Mouse (Mus musculus) layer of hippocampus, adult 2 months (tissue): Measurements from ENCODE around the gene Slc25a44. TPM values are rescaled to one million over a fixed set of nuclear protein-coding genes. Genes with fewer than 3 reads are reported as not detected.
"Not testable (repeated sequence)": the region's sequence is repeated elsewhere in the genome, so short reads cannot be mapped to it uniquely, and the experiment has no call there.

Experiments
- DNase-seq, 2 experiments: peaks; one replicate each; pipeline ENCODE4 v3.0.0; 2022; ENCODE audit warnings: low spot score in 2 of 2
- H3K27ac ChIP-seq: fragments of 200-600 bp; 2 replicates; pipeline ENCODE4 v1.8.1; 2022
- H3K4me3 ChIP-seq: fragments of 200-600 bp; 2 replicates; pipeline ENCODE4 v1.8.1; 2022; ENCODE audit warnings: mild to moderate bottlenecking
- CTCF ChIP-seq: fragments of 200-600 bp; conservative IDR thresholded peaks from 2 replicates; pipeline ENCODE4 v1.8.1; 2022; ENCODE audit warnings: antibody characterized with exemption, mild to moderate bottlenecking, moderate library complexity
- total RNA-seq, 2 experiments: library from RNA; stranded (reverse); gene quantifications; 2 replicates each; pipeline ENCODE4 v1.2.3; 2021

The Slc25a44 gene
- total RNA-seq, 2 experiments from 2014 or later = 69.5 to 71.8 TPM

DNA sequence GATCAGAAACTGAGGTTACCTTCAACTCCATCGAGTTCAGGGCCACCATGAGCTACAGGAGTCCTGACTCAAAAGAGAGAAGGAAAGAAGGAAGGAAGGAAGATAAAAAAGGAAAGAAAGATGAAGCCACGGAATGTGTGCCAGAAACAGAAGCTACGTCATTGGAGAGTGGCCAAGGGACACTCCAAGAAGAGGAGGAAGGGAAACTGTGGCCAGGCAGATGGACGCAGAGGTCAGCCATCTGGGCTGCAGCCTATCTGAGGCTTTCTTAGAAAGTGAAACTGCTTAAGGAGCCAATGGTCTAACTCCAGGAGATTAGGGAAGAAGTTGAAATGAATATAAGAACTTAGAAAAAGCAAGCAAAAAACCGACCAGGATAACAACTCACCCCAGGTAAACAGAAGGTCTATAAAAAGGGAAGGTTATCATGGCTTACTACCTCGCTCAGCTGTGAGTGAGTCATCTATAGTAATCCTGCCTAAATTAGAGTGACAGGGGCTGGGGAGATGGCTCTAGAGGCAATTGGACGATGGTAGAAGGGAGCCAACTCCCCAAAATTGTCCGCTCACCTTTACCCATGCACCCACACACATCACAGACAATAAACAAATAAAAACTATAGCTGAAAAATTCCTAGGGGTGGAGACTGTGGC, 21.7 kb upstream of the Slc25a44 start:
- Histone ChIP-seq H3K4me3 (no peak overlapping the region), H3K27ac (no peak overlapping the region)
- TF ChIP-seq CTCF = no peak
- DNase-seq = no peak

DNA sequence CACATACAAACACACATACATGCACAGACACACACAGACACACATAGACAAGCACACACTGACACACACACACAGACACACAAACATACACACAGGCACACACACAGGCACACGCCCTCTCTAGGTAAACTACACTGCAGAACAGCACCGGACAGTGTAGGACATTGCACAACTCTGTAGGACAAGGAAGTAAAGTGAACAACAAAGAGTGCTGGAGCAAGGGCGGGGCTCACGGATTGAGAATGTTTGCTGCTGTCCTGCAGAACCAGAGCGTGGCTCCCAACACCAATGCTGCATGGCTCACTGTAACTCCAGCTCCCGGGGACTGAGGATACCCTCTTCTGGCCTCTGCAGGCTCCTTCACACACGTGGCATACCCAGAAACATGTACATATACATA, 17.9 kb upstream of the Slc25a44 start:
- DNase-seq = no peak
- no peak overlapping the region for H3K27ac ChIP-seq
- H3K4me3 ChIP-seq = no peak overlapping the region
- no peak for TF ChIP-seq CTCF

DNA sequence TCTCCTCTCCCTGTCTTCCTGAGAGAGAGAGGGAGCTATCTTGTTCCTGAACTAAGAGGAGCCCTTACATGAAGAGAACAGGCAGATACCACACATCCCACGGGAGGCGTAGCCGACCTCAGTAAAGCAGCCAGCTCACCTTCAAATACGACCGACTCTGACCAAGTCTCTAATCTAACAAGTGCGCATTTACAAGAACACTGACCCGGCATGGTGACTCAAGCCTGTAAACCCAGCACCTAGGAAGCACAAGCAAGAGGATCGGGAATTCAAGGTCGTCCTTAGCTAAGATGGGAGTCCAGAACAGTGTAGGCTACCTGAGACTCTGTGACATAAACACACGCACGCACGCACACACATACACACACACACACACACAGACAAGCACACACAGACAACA, 17.5 kb upstream of the Slc25a44 start:
- no peak overlapping the region for H3K4me3 ChIP-seq
- no peak for DNase-seq
- no peak for TF ChIP-seq CTCF
- H3K27ac ChIP-seq = no peak overlapping the region

DNA sequence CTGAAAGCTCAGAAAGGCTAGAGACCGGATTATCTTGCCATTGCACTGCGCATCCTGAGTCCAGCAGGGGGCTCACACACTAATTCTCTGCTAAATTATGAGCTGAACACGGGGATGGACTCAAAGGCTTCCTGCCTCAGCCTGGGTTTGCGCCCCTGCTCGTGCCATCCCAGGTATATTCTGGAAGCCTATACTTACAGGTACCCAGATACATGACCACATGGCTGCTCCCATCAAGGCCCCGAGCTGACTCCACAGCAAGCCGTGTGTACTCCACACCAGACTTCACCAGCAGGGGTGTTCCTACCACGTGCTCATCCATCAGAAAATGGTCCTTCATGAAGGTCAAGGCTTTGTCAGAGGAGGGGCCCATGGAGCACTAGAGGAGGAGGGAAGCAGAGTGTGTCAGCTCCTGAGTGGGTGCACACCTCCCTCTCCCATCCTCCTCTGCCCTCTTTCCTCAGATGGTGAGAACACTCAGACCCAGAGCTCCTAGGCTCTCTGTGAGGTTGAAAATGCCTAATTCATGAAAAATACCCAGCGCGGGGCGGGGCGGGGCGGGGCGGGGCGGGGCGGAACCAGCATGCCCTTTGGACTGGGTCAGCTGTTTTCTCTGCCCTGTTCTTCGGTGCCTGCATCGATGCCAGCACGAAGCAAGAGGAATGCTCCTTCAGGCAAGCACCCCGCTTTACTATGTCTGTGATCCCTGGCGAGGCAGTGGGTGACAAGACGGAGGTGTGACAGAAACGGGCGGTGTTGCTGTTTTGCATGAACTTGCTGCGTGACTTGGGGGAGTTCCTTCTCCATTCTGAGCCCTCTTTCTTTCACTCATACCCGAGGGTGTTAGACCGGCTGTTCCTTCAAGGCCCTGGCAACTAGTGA, 15.8 kb upstream of the Slc25a44 start:
- peak; percentile 80 for TF ChIP-seq CTCF
- 0 out of 2 replicates have a peak overlapping the region, but pooled peaks have one; percentile 36 for H3K27ac ChIP-seq
- no peak overlapping the region; the same call in 1 of the 2 replicates for H3K4me3 ChIP-seq
- DNase-seq = peak in 1 of 2 experiments; percentile 47

DNA sequence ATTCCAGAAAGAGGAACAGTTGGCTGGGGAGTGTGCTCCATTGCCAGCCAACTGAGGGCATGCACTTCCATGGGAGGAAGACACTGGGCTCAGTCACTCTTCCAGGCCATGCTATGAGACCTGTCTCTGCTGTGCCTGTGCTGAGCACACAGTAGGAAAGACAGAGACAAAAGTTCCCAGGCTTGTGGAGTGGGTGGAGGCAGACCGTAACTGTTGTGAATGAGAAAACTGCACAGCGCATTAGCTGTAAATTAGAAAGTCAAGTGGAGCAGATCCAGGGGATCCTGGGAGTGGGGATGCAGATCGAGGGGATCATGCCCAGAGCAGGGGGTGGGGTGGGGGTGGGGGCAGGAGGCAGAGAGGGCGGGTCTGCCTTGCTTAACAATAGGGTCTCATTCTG, 14.6 kb upstream of the Slc25a44 start:
- H3K4me3 ChIP-seq = no peak overlapping the region
- no peak overlapping the region for H3K27ac ChIP-seq
- no peak for TF ChIP-seq CTCF
- no peak for DNase-seq

DNA sequence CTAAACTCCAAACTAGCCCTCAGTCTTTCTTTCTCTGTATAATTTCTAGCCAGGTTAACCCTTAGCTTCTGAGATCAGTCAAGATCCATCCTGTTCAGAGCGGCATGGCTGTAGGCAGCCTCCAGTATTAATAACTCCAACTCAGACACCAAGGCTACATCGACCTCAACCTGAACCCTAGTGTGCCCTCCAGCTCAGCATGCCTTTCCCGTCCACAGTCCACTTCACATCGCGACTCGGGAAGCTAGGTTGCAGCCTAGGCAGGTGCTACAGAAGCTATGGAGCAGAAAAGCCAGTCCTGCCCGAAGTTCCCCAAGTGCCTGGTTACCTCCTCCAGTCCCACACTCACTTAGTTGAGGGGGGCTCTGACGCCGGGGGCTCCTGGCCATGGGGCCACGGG, 12.5 kb upstream of the Slc25a44 start:
- no peak for TF ChIP-seq CTCF
- peak overlapping the region; percentile 67 for H3K27ac ChIP-seq
- no peak for DNase-seq
- H3K4me3 ChIP-seq = no peak overlapping the region

DNA sequence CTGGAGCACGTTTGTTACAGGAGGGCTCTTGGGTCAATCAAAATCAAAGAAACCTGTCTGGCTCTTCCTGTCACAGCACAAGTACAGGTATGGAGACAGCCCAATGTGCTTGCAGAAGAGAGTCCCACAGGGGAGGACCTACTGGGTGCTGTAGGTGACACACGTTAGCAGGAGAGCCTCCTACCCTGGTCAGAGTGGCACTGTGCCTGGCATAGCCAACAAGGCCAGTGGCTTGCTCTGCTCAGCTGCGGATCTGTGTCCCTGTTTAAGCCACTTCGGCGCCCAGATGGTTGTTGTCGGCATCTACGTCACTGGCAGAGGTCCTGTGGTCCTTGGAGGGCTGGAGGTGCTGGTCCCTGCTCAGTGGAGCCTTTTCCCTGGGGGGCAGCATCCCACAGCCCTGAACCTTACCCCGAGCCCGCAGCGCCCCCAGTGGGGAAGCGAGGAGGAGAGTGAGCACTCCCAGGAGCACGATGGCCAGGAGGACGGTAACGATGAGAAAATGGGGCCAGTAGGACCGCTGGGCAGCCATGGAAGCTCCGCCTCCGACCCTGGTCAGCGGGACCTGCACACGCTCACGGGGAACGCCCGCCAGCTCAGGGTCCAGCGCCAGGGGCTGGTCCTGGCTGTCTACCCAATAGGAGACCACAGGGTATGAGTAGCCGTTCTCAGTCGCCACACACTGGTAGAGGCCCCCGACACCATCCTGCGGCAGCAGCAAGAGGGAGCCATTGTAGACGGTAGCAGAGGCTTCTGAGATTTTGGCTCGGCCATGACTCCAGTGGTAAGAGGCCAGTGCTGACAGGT, 11.7 kb upstream of the Slc25a44 start:
- peak; percentile 83 for TF ChIP-seq CTCF
- DNase-seq = peak; percentile 34 to 61
- Histone ChIP-seq H3K4me3 (peak overlapping the region; percentile 37; the same call in 1 of the 2 replicates), H3K27ac (peak overlapping the region; percentile 67)

DNA sequence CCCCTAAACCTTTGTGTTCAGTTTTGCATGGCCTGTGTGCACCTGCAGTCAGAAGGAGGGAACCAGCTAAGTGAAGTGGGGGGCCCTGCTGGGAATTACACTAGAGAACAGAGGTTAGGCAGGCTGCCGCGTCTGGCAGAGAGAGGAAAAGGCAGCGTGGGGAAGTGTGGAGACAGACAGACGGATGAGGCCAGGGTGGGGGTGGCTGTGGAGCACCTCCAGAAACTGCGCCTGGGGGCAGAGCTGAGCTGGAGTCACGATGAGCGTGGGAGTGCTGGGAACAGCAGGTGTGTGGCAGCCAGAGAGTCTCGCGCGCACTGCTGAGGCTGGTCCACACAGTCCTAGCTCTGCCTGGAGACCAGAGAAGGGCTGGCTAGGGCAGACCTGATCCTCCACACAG, 10.6 kb upstream of the Slc25a44 start:
- no peak; the same call in 1 of the 2 replicates for TF ChIP-seq CTCF
- H3K4me3 ChIP-seq = no peak overlapping the region
- peak overlapping the region; percentile 67 for H3K27ac ChIP-seq
- peak; percentile 81 to 87 for DNase-seq

DNA sequence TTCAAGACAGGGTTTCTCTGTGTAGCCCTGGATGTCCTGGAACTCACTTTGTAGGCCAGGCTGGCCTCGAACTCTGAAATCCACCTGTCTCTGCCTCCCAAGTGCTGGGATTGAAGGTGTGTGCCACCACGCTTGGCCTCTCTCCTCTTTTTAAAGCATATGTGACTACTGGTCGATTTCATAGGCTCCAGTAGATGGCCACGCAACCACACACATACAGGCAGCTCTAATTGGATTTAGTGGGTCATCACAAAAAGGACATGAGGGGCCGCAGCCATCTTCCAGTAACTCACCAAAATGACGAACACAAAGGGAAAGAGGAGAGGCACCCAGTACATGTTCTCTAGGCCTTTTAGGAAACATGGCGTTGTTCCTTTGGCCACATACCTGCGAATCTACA, 3.7 kb upstream of the Slc25a44 start:
- TF ChIP-seq CTCF = peak; percentile 34
- H3K27ac ChIP-seq, H3K4me3 ChIP-seq, DNase-seq: not testable (repeated sequence)

DNA sequence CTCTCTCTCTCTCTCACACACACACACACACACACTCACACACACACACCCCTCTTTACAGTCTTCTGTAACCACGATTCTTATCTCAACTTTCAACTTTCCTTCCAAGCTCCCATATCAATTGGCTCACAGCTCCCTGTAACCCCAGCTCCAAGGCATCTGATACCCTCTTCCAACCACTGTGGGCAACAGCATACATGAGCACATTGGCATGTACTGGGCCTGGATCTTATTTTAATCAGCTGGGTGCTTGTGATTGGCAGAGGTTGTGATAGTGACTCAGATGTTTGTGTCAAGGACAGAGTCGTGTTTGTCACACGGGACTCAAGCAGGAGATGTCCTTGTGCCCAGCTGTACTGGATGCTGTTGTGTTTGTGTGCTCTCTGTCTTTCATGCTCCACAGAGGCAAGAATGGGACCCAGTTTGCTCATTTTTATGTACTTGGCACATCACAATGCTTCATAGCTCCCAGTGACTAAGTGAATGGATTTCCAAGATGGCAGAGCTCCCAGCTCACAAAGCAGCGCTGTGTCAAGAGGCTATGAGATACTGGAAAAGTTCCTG, 2.5 kb upstream of the Slc25a44 start:
- no peak overlapping the region for H3K27ac ChIP-seq
- no peak overlapping the region for H3K4me3 ChIP-seq
- DNase-seq = no peak
- TF ChIP-seq CTCF = no peak

DNA sequence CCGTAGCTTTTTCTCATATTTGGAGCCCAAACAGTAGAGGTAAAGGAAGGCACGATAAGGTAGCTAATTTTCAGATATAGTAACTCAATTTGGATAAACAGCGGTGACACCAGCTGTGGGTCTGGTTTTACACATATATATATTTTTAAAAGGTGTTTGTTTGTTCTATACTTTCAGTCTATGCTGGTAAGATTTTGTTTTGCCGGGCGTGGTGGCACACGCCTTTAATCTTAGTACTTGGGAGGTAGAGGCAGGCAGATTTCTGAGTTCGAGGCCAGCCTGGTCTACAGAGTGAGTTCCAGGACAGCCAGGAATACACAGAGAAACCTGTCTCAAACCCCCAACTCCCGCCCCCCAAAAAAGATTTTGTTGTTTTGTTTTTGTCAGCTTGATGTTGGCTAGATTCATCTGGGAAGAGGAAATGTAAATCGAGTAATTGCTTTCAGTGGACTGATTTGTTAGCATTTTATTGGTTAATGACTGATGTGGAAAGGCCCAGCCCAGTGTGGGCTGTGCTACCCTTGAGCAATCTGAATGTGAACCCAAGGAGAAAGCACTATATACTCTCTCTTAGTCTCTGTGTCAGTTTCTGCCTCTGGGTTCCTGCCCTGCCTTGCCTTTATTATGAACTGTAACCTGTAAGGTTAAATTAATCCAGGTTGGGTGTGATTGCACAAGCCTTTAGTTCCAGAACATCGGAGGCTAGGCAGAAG, 925 bp upstream of the Slc25a44 start:
- Histone ChIP-seq H3K4me3 (peak overlapping the region; percentile 96), H3K27ac (peak overlapping the region; percentile 96; the same call in 1 of the 2 replicates)
- no peak for DNase-seq
- TF ChIP-seq CTCF = no peak

DNA sequence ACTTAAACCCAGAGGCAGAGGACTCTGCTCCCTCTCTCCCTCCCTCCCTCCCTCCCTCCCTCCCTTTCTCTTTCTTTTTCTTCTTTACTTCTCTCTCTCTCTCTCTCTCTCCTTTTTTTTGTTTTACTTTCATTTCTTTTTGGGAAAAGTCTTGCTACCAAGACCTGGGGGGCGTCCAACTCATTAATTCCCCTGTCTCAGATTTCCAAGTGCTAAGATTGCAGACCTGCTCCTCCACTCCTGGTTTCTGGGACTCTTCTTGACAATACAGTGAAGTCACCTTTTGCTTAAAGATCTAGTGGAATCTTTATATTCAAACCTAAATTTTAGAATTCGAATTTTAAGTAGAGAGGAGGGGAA, 371 bp upstream of the Slc25a44 start:
- TF ChIP-seq CTCF = no peak
- Histone ChIP-seq H3K4me3 (peak overlapping the region; percentile 96), H3K27ac (peak overlapping the region; percentile 96; the same call in 1 of the 2 replicates)
- no peak for DNase-seq
